Mouse (Mus musculus): Measurements from ENCODE around the gene Bcl2l11.

- no peak for TF ChIP-seq ETS1 (IDR thresholded peaks at IDR 0.05; ENCODE audit: low read depth, low read length)
- TF ChIP-seq USF1 (IDR thresholded peaks at IDR 0.05; ENCODE audit: low read depth, low read length), result no peak
- no peak for TF ChIP-seq MAFK (IDR thresholded peaks at IDR 0.05; ENCODE audit: borderline replicate concordance, low read depth, low read length)
- no peak for TF ChIP-seq EP300 (IDR thresholded peaks at IDR 0.05; ENCODE audit: low read depth in 1 of 2, low read length in 2 of 2)
- no peak for TF ChIP-seq ZNF384 (IDR thresholded peaks at IDR 0.05; ENCODE audit: low read depth, low read length)
- no peak for TF ChIP-seq NELFE (IDR thresholded peaks at IDR 0.05; ENCODE audit: low read depth, low read length)
Measured at GRCm38 (mm10) chr2:128138924-128139323, 13.1 kb downstream of the Bcl2l11 start.
